Mouse (Mus musculus): ENCODE measurements around the gene Smco4. TPM values are rescaled to one million over a fixed set of nuclear protein-coding genes. Genes with fewer than 3 reads are reported as not detected.

Smco4 gene
- total and polyA plus RNA-seq, 2 experiments from 2014 or later: 0.64 to 4.4 TPM

DNA sequence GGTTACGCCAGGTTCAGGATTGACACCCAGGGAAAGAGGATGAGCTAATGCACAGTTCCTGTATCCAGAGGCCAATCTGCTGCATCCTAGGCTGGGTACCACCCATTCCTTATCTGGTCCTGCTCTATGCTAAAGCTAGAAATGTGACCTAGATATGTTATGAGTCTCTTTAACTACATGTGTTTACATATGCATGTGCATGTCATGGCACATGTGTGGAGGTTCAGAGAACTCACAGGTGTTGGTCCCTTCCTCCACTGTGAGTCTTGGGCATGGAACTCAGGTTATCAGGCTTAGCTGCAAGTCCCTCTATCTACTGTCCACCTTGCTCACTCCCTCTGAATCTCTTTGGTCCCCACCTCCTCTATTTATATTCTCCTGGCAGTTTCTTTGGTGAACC is 92.7 kb downstream of the Smco4 start:
- no peak for ATAC-seq
- WGBS: 90% methylated on average over 1 of the region's 1 CpGs
- no peak for DNase-seq
- Histone ChIP-seq H3K9ac (no peak overlapping the region), H3K4me1 (ENCODE audit: insufficient read depth) (0 out of 2 replicates have a peak, but pooled peaks cover 5% of the 10 kb centered on the region), H3K27me3 (ENCODE audit: insufficient read depth, low read length) (no peaks in the 10 kb centered on the region), H3K27ac (ENCODE audit: low read depth, low read length) (no peak overlapping the region), H3K36me3 (ENCODE audit: insufficient read depth) (no peaks in the 10 kb centered on the region), H3K9me3 (ENCODE audit: low read length) (no peaks in the 10 kb centered on the region), H3K4me3 (ENCODE audit: low read depth, low read length) (no peak overlapping the region), H3K4me2 (ENCODE audit: low read depth) (no peak overlapping the region)
- no peak for TF ChIP-seq CTCF (IDR thresholded peaks at IDR 0.05; ENCODE audit: low read depth)

DNA sequence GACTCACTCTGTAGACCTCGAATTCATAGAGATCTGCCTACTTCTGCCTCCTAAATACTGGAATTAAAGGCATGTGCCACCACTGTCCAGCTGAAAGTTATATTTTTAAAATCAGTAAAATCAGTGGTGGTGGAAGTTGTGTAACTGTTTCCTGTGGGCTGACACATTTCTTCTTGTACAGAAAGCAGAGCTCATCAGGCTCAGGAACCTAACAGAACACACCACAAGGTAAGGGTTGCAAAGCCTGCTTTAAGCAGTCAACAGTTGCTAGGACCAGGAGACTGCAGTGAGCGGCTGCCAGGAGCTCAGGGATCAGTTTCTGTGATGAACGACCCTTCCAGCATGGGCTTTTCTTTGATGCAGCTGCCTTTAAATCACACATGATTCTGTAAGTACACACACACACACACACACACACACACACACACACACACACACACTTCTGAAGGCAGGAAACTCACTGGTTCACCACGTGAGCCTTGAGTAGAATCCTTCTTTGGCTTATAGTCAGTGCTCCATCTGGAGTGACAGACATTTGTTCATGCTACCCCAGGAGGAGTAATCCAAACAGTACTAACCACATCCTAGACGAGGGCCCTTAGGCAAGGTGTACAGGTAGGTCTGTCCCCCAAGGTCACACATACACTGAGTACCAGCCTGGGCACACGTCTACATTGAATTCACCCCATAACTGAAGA is 94.1 kb downstream of the Smco4 start:
- Histone ChIP-seq H3K9me3 (ENCODE audit: low read length) (no peaks in the 10 kb centered on the region), H3K4me3 (ENCODE audit: low read depth, low read length) (no peak overlapping the region), H3K27me3 (ENCODE audit: insufficient read depth, low read length) (no peaks in the 10 kb centered on the region), H3K9ac (no peak overlapping the region), H3K4me1 (ENCODE audit: insufficient read depth) (0 out of 2 replicates have a peak, but pooled peaks cover 5% of the 10 kb centered on the region), H3K4me2 (ENCODE audit: low read depth) (no peak overlapping the region), H3K36me3 (ENCODE audit: insufficient read depth) (no peaks in the 10 kb centered on the region), H3K27ac (ENCODE audit: low read depth, low read length) (no peak overlapping the region)
- ATAC-seq (peak; percentile 48), DNase-seq (no peak)
- WGBS: 56% methylated on average over 6 of the region's 6 CpGs
- TF ChIP-seq CTCF (IDR thresholded peaks at IDR 0.05; ENCODE audit: low read depth): no peak

DNA sequence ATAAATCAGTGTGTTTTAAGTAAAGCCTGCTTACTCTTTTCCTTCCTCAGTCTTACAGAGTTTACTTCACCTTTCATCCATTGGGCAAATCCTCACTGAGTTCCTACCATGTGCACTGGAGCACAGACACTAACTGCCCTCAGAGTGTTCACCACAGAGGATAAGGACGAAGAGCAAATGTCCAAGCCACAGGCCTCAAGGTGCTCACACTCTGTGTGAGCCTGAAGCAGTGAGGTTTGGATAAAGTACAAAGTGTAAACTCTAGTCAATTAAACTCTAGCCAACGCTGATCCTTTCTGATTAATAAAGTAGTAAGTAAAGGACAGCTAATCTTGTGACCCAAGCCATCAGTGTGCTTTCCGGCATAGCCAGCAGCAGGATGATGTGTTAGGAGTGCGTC is 100.9 kb downstream of the Smco4 start:
- no peak overlapping the region for H3K9ac ChIP-seq
- no peak for ATAC-seq
- no peak overlapping the region for H3K4me3 ChIP-seq (ENCODE audit: low read depth, low read length)
- H3K27ac ChIP-seq (ENCODE audit: low read depth, low read length): no peak overlapping the region
- no peak overlapping the region for H3K4me2 ChIP-seq (ENCODE audit: low read depth)
- no peaks in the 10 kb centered on the region for H3K27me3 ChIP-seq (ENCODE audit: insufficient read depth, low read length)
- H3K4me1 ChIP-seq (ENCODE audit: insufficient read depth): no peaks in the 10 kb centered on the region
- no peak for TF ChIP-seq CTCF (IDR thresholded peaks at IDR 0.05; ENCODE audit: low read depth)
- H3K9me3 ChIP-seq (ENCODE audit: low read length): 0 out of 2 replicates have a peak, but pooled peaks cover 4% of the 10 kb centered on the region
- H3K36me3 ChIP-seq (ENCODE audit: insufficient read depth): no peaks in the 10 kb centered on the region
- no peak for DNase-seq
- WGBS: 85% methylated on average over 4 of the region's 4 CpGs

Other genes starting within 250 kb of the Smco4 start
- gene Med17, start 213.5 kb upstream of the Smco4 start, total RNA-seq (2014; rRNA removed): 30.7 and 30.9 TPM in 2 replicates
- gene Med17, start 213.5 kb upstream of the Smco4 start, polyA plus RNA-seq (2015; fragmentation: Nextera tagmentation; extraction: Ambion mirVana): 17.9 and 23.3 TPM in 2 replicates
- gene Taf1d, start 187.2 kb upstream of the Smco4 start, total RNA-seq (2014; rRNA removed): 80.7 and 96.7 TPM in 2 replicates
- 43.6 and 48.2 TPM in 2 replicates for gene Taf1d, start 187.2 kb upstream of the Smco4 start, polyA plus RNA-seq (2015; fragmentation: Nextera tagmentation; extraction: Ambion mirVana)
- gene 4931406C07Rik, start 187.0 kb upstream of the Smco4 start, total RNA-seq (2014; rRNA removed): 10.8 and 12.9 TPM in 2 replicates
- 8.1 and 12.5 TPM in 2 replicates for gene 4931406C07Rik, start 187.0 kb upstream of the Smco4 start, polyA plus RNA-seq (2015; fragmentation: Nextera tagmentation; extraction: Ambion mirVana)
- gene Cep295, start 135.6 kb upstream of the Smco4 start, total RNA-seq (2014; rRNA removed): 27.7 and 45.7 TPM in 2 replicates
- gene Cep295, start 135.6 kb upstream of the Smco4 start, polyA plus RNA-seq (2015; fragmentation: Nextera tagmentation; extraction: Ambion mirVana): 7.4 and 8.7 TPM in 2 replicates
- 4.7 and 9.8 TPM in 2 replicates for gene Deup1, start 134.5 kb downstream of the Smco4 start, total RNA-seq (2014; rRNA removed)
- gene Deup1, start 134.5 kb downstream of the Smco4 start, polyA plus RNA-seq (2015; fragmentation: Nextera tagmentation; extraction: Ambion mirVana): 3.2 and 4.8 TPM in 2 replicates
- 40.0 and 56.9 TPM in 2 replicates for gene Slc36a4, start 216.3 kb downstream of the Smco4 start, total RNA-seq (2014; rRNA removed)
- 18.6 and 28.1 TPM in 2 replicates for gene Slc36a4, start 216.3 kb downstream of the Smco4 start, polyA plus RNA-seq (2015; fragmentation: Nextera tagmentation; extraction: Ambion mirVana)